28 mouse cellular contexts compared by ENCODE assay signal in genomic region chr10:44111168-44111567, GRCm38 (mm10). TPM values are rescaled to one million over a fixed set of nuclear protein-coding genes. Genes with fewer than 3 reads are reported as not detected.
DNase-seq lines count a peak whose midpoint lies in the region; ATAC-seq lines count a peak whose summit lies in the region.
"Had no signal": no experiment of that assay in that cellular context is flagged by ENCODE, and none has a peak within 500 bp of the region (broad histone marks: within the 10 kb centered on the region; RNA-seq: fewer than 3 reads in every experiment).

No protein-coding gene starts in this region.

- H3K4me1 ChIP-seq in kidney, embryonic 16.5 days (ENCODE audit: insufficient read depth, low read length), result peaks cover 18% of the 10 kb centered on the region; the same call in 1 of the 2 replicates
- H3K4me1 ChIP-seq in limb, embryonic 10.5 days, result no peaks in the 10 kb centered on the region
- H3K4me1 ChIP-seq: midbrain, embryonic 13.5 days had no signal

- H3K9ac ChIP-seq in kidney, embryonic 16.5 days (replicated peaks; ENCODE audit: low read length), result no peak overlapping the region
- H3K9ac ChIP-seq: heart, embryonic 12.5 days; hindbrain, embryonic 14.5 days; liver, embryonic 14.5 days; midbrain, embryonic 13.5 days had no signal

- H3K4me2 ChIP-seq in kidney, embryonic 16.5 days (replicated peaks; ENCODE audit: low read depth, low read length), result no peak overlapping the region
- H3K4me2 ChIP-seq: heart, embryonic 12.5 days; hindbrain, embryonic 14.5 days; midbrain, embryonic 13.5 days had no signal

- H3K36me3 ChIP-seq in kidney, embryonic 16.5 days (ENCODE audit: insufficient read depth, low read length), result no peaks in the 10 kb centered on the region
- no peaks in the 10 kb centered on the region for H3K36me3 ChIP-seq in limb, embryonic 10.5 days
- H3K36me3 ChIP-seq: heart, embryonic 12.5 days; midbrain, embryonic 13.5 days had no signal

- 0 out of 2 replicates have a peak, but pooled peaks have one; percentile 14 for ATAC-seq in kidney, embryonic 16.5 days (ENCODE audit: low FRiP score, low TSS enrichment)
- ATAC-seq: activated CD4-positive, CD25-positive, alpha-beta regulatory T cell, adult 4 months; forebrain, embryonic 16.5 days; midbrain, embryonic 13.5 days had no signal

- H3K27ac ChIP-seq in kidney, embryonic 16.5 days (ENCODE audit: low read length), result peak overlapping the region; percentile 76
- H3K27ac ChIP-seq in limb, embryonic 10.5 days, result no peak overlapping the region
- H3K27ac ChIP-seq: gastrocnemius, adult 2 months; heart, adult 2 months; hindbrain, embryonic 14.5 days; liver, embryonic 14.5 days; macrophage; midbrain, embryonic 13.5 days had no signal

- H3K27me3 ChIP-seq in kidney, embryonic 16.5 days (ENCODE audit: insufficient read depth, low read length), result no peaks in the 10 kb centered on the region
- no peaks in the 10 kb centered on the region for H3K27me3 ChIP-seq in limb, embryonic 10.5 days (ENCODE audit: low read depth, poor library complexity, severe bottlenecking)
- H3K27me3 ChIP-seq: CH12.LX; heart, embryonic 12.5 days; midbrain, embryonic 13.5 days had no signal

- H3K9me3 ChIP-seq in kidney, embryonic 16.5 days (ENCODE audit: low read length), result no peaks in the 10 kb centered on the region
- H3K9me3 ChIP-seq in limb, embryonic 10.5 days (replicated peaks), result no peaks in the 10 kb centered on the region; the same call in 1 of the 2 replicates
- H3K9me3 ChIP-seq: midbrain, embryonic 13.5 days had no signal

- no peak overlapping the region for H3K4me3 ChIP-seq in kidney, embryonic 16.5 days (ENCODE audit: low read length)
- no peak overlapping the region for H3K4me3 ChIP-seq in limb, embryonic 10.5 days
- H3K4me3 ChIP-seq: erythroblast, embryonic 14.5 days; gastrocnemius, adult 2 months; heart, adult 2 months; heart, embryonic 12.5 days; midbrain, embryonic 13.5 days had no signal

- 76% methylated on average over 10 of the region's 10 CpGs for WGBS in kidney, embryonic 16.5 days
- 92% methylated on average over 10 of the region's 10 CpGs for WGBS in limb, embryonic 10.5 days

- intact Hi-C loops in heart, postnatal 10 days (cut with DNase I), result no loop called here

- peak; percentile 42 for DNase-seq in heart, adult 11 months
- no peak for DNase-seq in heart, postnatal 10 days
- no peak for DNase-seq in kidney, postnatal 14 days
- DNase-seq in urinary bladder, postnatal 25 days (ENCODE audit: low spot score), result peak; percentile 19
- DNase-seq in urinary bladder, postnatal 4 days (ENCODE audit: low spot score in 2 of 2), result no peak
- DNase-seq in limb, embryonic 10.5 days (ENCODE audit: low spot score), result no peak
- DNase-seq: adrenal gland, adult 2 months; adrenal gland, postnatal 36 days; cerebellum, adult 2 months; cerebellum, postnatal 14 days; gastrocnemius, adult 2 months; gastrocnemius, postnatal 36 days; heart, adult 2 months; kidney, postnatal 10 days; lung, adult 2 months; lung, postnatal 10 days; right cerebral cortex, postnatal 14 days; thymus, postnatal 4 days had no signal

RNA-seq across cellular contexts. Expression of gene Crybg1, which starts 37.5 kb away (rescaled TPM):
- 1 to 10 TPM; 1.8 to 2.1 TPM for total RNA-seq in heart, postnatal 10 days (2021)
- polyA plus RNA-seq in kidney, embryonic 16.5 days (2015; fragmentation: Nextera tagmentation; extraction: Ambion mirVana), result 3.3 and 3.4 TPM in 2 replicates
- polyA plus RNA-seq in limb, embryonic 10.5 days (2016; fragmentation: Nextera tagmentation; extraction: Ambion mirVana), result 0.35 and 0.43 TPM in 2 replicates

Comparison
In these comparisons a context has a peak if more than half of its experiments do, and no peak if none do; other contexts are left out.
1. DNase-seq: peak in heart, adult 11 months (single experiment) and urinary bladder, postnatal 25 days (single experiment); none in heart, postnatal 10 days (0 of 2), kidney, postnatal 14 days (single experiment), urinary bladder, postnatal 4 days (0 of 2) and limb, embryonic 10.5 days (single experiment).